Mouse (Mus musculus) cerebellum, adult 11-12 months (tissue): Measurements from ENCODE around the gene Prm1.

ENCODE experiments used
- DNase-seq: peaks from one replicate; pipeline ENCODE4 v3.0.0; 2022

Prm1 gene

GRCm38 (mm10) chr16:10781862-10782371, 23.7 kb downstream of the Prm1 start:
- no peak for DNase-seq

GRCm38 (mm10) chr16:10780631-10781120, 25.0 kb downstream of the Prm1 start:
- no peak for DNase-seq

- no peak for DNase-seq
Measured at GRCm38 (mm10) chr16:10777579-10778160, 28.0 kb downstream of the Prm1 start.

- DNase-seq: no peak
Measured at GRCm38 (mm10) chr16:10776322-10776721, 29.3 kb downstream of the Prm1 start.

GRCm38 (mm10) chr16:10774726-10775125, 30.9 kb downstream of the Prm1 start:
- no peak for DNase-seq

- no peak for DNase-seq
Measured at GRCm38 (mm10) chr16:10773543-10773942, 32.1 kb downstream of the Prm1 start.

GRCm38 (mm10) chr16:10771769-10772510, 33.7 kb downstream of the Prm1 start:
- no peak for DNase-seq

- no peak for DNase-seq
Measured at GRCm38 (mm10) chr16:10770531-10771325, 34.9 kb downstream of the Prm1 start.

- no peak for DNase-seq
Measured at GRCm38 (mm10) chr16:10769661-10770060, 36.0 kb downstream of the Prm1 start.

GRCm38 (mm10) chr16:10768821-10769220, 36.8 kb downstream of the Prm1 start:
- DNase-seq: no peak

GRCm38 (mm10) chr16:10767158-10767557, 38.5 kb downstream of the Prm1 start:
- DNase-seq: peak; percentile 39

GRCm38 (mm10) chr16:10764323-10764722, 41.3 kb downstream of the Prm1 start:
- no peak for DNase-seq

GRCm38 (mm10) chr16:10763540-10764264, 41.9 kb downstream of the Prm1 start:
- no peak for DNase-seq

- no peak for DNase-seq
Measured at GRCm38 (mm10) chr16:10762569-10763180, 43.0 kb downstream of the Prm1 start.

- DNase-seq: no peak
Measured at GRCm38 (mm10) chr16:10761182-10761581, 44.5 kb downstream of the Prm1 start.

GRCm38 (mm10) chr16:10756168-10756567, 49.5 kb downstream of the Prm1 start:
- no peak for DNase-seq

GRCm38 (mm10) chr16:10754521-10755296, 50.9 kb downstream of the Prm1 start:
- DNase-seq: no peak

- DNase-seq: peak; percentile 84
Measured at GRCm38 (mm10) chr16:10749824-10750223, 55.8 kb downstream of the Prm1 start.

GRCm38 (mm10) chr16:10749226-10749625, 56.4 kb downstream of the Prm1 start:
- DNase-seq: no peak
